ENCODE assay signal across 22 mouse cellular contexts in genomic region chr13:54349126-54349759, GRCm38 (mm10). TPM values are rescaled to one million over a fixed set of nuclear protein-coding genes. Genes with fewer than 3 reads are reported as not detected.
A peak's percentile ranks its signal among the peaks of the same experiment; 100 is the strongest.
DNase-seq lines count a peak whose midpoint lies in the region; ATAC-seq lines count a peak whose summit lies in the region.
"Had no signal": no experiment of that assay in that cellular context is flagged by ENCODE, and none has a peak within 500 bp of the region (broad histone marks: within the 10 kb centered on the region; RNA-seq: fewer than 3 reads in every experiment).

No protein-coding gene starts in this region.

- DNase-seq in hindbrain, embryonic 10.5 days (ENCODE audit: low spot score) = no peak
- DNase-seq in adrenal gland, adult 8-10 months = peak; percentile 79
- peak; percentile 81 for DNase-seq in cerebellum, adult 11-12 months
- peak; percentile 80 to 82 for DNase-seq in cerebellum, postnatal 14 days
- DNase-seq in embryo, embryonic 10 days (ENCODE audit: low spot score) = no peak
- DNase-seq in urinary bladder, adult 2 months (ENCODE audit: low spot score) = no peak
- DNase-seq: gastrocnemius, postnatal 14 days; kidney, adult 8-10 months; kidney, postnatal 14 days; lung, adult 2 months; lung, postnatal 36 days; thymus, postnatal 14 days had no signal

- H3K27me3 ChIP-seq in hindbrain, embryonic 10.5 days (ENCODE audit: insufficient read depth, poor library complexity, severe bottlenecking) = no peaks in the 10 kb centered on the region
- no peaks in the 10 kb centered on the region for H3K27me3 ChIP-seq in hindbrain, embryonic 16.5 days (replicated peaks; ENCODE audit: control insufficient read depth, insufficient read depth, low read length)
- H3K27me3 ChIP-seq: embryonic facial prominence, embryonic 13.5 days; heart, embryonic 15.5 days; hindbrain, embryonic 12.5 days; limb, embryonic 12.5 days; liver, embryonic 12.5 days had no signal

- H3K4me1 ChIP-seq in hindbrain, embryonic 10.5 days (replicated peaks) = peaks cover 10% of the 10 kb centered on the region
- H3K4me1 ChIP-seq in hindbrain, embryonic 16.5 days (ENCODE audit: control insufficient read depth, insufficient read depth, low read depth, low read length) = no peaks in the 10 kb centered on the region; the same call in 1 of the 2 replicates
- H3K4me1 ChIP-seq: embryonic facial prominence, embryonic 13.5 days; heart, embryonic 15.5 days; limb, embryonic 12.5 days; liver, embryonic 12.5 days had no signal

- no peak overlapping the region for H3K4me3 ChIP-seq in hindbrain, embryonic 10.5 days
- no peak overlapping the region for H3K4me3 ChIP-seq in hindbrain, embryonic 16.5 days (ENCODE audit: low read length)
- H3K4me3 ChIP-seq: embryonic facial prominence, embryonic 13.5 days; heart, embryonic 15.5 days; hindbrain, embryonic 12.5 days; limb, embryonic 12.5 days; liver, embryonic 12.5 days had no signal

- H3K9me3 ChIP-seq in hindbrain, embryonic 10.5 days = 0 out of 2 replicates have a peak, but pooled peaks cover 6% of the 10 kb centered on the region
- H3K9me3 ChIP-seq in hindbrain, embryonic 16.5 days (ENCODE audit: control insufficient read depth, low read length) = no peaks in the 10 kb centered on the region
- H3K9me3 ChIP-seq: embryonic facial prominence, embryonic 13.5 days; heart, embryonic 15.5 days; hindbrain, embryonic 12.5 days; liver, embryonic 12.5 days had no signal

- H3K9ac ChIP-seq in hindbrain, embryonic 16.5 days (ENCODE audit: low read depth, low read length) = no peak overlapping the region
- H3K9ac ChIP-seq: embryonic facial prominence, embryonic 13.5 days; heart, embryonic 15.5 days; hindbrain, embryonic 12.5 days; limb, embryonic 12.5 days; liver, embryonic 12.5 days had no signal

- WGBS in hindbrain, embryonic 10.5 days = 88% methylated on average over 10 of the region's 10 CpGs
- 91% methylated on average over 10 of the region's 10 CpGs for WGBS in hindbrain, embryonic 16.5 days

- no peak for ATAC-seq in hindbrain, embryonic 16.5 days
- ATAC-seq: forebrain, embryonic 14.5 days; inflammation-experienced regulatory T-cells, adult 6 months; liver, embryonic 12.5 days had no signal

- H3K36me3 ChIP-seq in hindbrain, embryonic 10.5 days = no peaks in the 10 kb centered on the region
- H3K36me3 ChIP-seq in hindbrain, embryonic 16.5 days (ENCODE audit: control insufficient read depth, insufficient read depth, low read length) = no peaks in the 10 kb centered on the region
- H3K36me3 ChIP-seq: G1E; heart, embryonic 15.5 days; liver, embryonic 12.5 days had no signal

- H3K4me2 ChIP-seq in hindbrain, embryonic 16.5 days (ENCODE audit: low read length) = no peak overlapping the region
- H3K4me2 ChIP-seq: embryonic facial prominence, embryonic 13.5 days; heart, embryonic 15.5 days; hindbrain, embryonic 12.5 days; limb, embryonic 12.5 days; liver, embryonic 12.5 days had no signal

- 0 out of 2 replicates have a peak overlapping the region, but pooled peaks have one; percentile 12 for H3K27ac ChIP-seq in hindbrain, embryonic 10.5 days
- no peak overlapping the region for H3K27ac ChIP-seq in hindbrain, embryonic 16.5 days (ENCODE audit: low read depth, low read length)
- H3K27ac ChIP-seq: embryonic facial prominence, embryonic 13.5 days; heart, embryonic 15.5 days; hindbrain, embryonic 12.5 days; limb, embryonic 12.5 days; liver, embryonic 12.5 days had no signal

RNA-seq across cellular contexts. Expression of gene Cplx2, which starts 21.9 kb away (rescaled TPM):
- 6.7 and 10.2 TPM in 2 replicates for polyA plus RNA-seq in hindbrain, embryonic 10.5 days (2016; fragmentation: Nextera tagmentation; extraction: Ambion mirVana)
- 36.6 and 41.9 TPM in 2 replicates for polyA plus RNA-seq in hindbrain, embryonic 16.5 days (2015; fragmentation: Nextera tagmentation; extraction: Ambion mirVana)
- 10 to 100 TPM; 20.8 to 47.3 (median 33.3) TPM for total RNA-seq in adrenal gland, adult 8-10 months (2022)
- 5.7 and 10.5 TPM in 2 replicates for polyA plus RNA-seq in urinary bladder, adult 2 months (2012; rRNA removed)
- total RNA-seq: G1E; monocyte, adult 5-6 weeks had no signal
- polyA plus RNA-seq: G1E; inflammation-experienced regulatory T-cells, adult 6 months had no signal

Comparison
In these comparisons a context has a peak if more than half of its experiments do, and no peak if none do; other contexts are left out.
1. DNase-seq: peak in adrenal gland, adult 8-10 months (single experiment), cerebellum, adult 11-12 months (single experiment) and cerebellum, postnatal 14 days (2 of 2); none in hindbrain, embryonic 10.5 days (single experiment), embryo, embryonic 10 days (single experiment) and urinary bladder, adult 2 months (single experiment).